Mouse (Mus musculus) olfactory bulb, adult 2 months (tissue): ENCODE measurements around the gene Tk2.

Experiments
- CTCF ChIP-seq: fragments of 200-500 bp; IDR thresholded peaks from 2 replicates; pipeline ENCODE4 v1.5.1; 2012; ENCODE audit warnings: low read depth, mild to moderate bottlenecking, low read length, moderate library complexity; ENCODE audit not compliant: insufficient read depth
- POLR2A ChIP-seq: fragments of 200-500 bp; IDR thresholded peaks from 2 replicates; pipeline ENCODE4 v1.6.1; 2012; ENCODE audit warnings: mild to moderate bottlenecking, low read depth, low read length, moderate library complexity; ENCODE audit not compliant: insufficient read depth

- no peak for TF ChIP-seq CTCF
- no peak for TF ChIP-seq POLR2A
Measured at GRCm38 (mm10) chr8:104268937-104269440, 20.6 kb upstream of the Tk2 start.
